Mouse (Mus musculus): ENCODE measurements around the gene P4ha2. TPM values are rescaled to one million over a fixed set of nuclear protein-coding genes. Genes with fewer than 3 reads are reported as not detected.

The P4ha2 gene
- total RNA-seq, 2 experiments from 2014 or later: 0.15 to 0.21 TPM

DNA sequence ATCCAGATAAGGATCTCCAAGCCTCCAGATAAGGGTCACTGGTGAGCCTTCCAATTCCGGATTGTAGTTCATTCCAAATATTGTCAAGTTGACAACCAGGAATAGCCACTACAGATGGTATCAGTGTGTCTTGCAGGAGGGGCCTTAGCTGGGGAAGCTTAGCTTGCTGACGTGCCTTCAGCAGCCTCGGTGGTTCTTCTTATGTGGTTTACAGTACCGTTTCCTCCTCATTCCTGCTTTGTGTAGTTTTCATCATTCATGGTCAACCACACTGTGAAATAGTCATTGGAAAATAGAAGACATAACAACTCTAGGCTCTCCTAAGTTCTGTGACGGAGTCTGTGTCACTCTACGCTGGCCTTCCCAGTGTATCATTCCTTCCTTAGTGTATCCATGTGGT, 5.1 kb downstream of the P4ha2 start:
- no peak for ATAC-seq (replicated peaks; ENCODE audit: poor library complexity)

GRCm38 (mm10) chr11:54106676-54107075, 6.8 kb downstream of the P4ha2 start:
- no peak for ATAC-seq (replicated peaks; ENCODE audit: poor library complexity)

GRCm38 (mm10) chr11:54107239-54107638, 7.3 kb downstream of the P4ha2 start:
- ATAC-seq (replicated peaks; ENCODE audit: poor library complexity): no peak

- no peak for ATAC-seq (replicated peaks; ENCODE audit: poor library complexity)
Observed at GRCm38 (mm10) chr11:54108131-54108530, 8.2 kb downstream of the P4ha2 start.

- no peak for ATAC-seq (replicated peaks; ENCODE audit: poor library complexity)
Observed at GRCm38 (mm10) chr11:54108894-54109293, 9.0 kb downstream of the P4ha2 start.

GRCm38 (mm10) chr11:54111291-54111690, 11.4 kb downstream of the P4ha2 start:
- no peak for ATAC-seq (replicated peaks; ENCODE audit: poor library complexity)

GRCm38 (mm10) chr11:54111976-54112741, 12.3 kb downstream of the P4ha2 start:
- no peak for ATAC-seq (replicated peaks; ENCODE audit: poor library complexity)

DNA sequence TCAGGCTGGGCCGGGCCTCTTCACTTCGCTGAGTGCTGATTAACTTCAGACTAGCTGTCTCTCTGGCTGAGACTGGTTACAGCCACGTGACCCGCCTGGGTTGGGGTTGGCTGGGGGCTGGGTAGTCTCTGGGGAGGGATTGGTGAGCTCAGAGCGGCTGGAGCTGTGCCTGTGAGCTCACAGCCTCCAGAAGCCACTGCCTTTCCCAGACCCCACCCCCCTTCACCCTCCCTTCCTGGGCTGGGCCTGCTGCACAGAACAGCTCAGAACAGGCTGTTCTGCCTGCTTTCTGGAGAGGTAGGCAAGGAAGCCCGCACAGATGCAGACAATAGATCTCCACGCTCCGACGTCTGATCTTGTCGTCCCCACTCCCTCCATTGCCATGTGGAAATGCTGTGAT, 13.0 kb downstream of the P4ha2 start:
- ATAC-seq (replicated peaks; ENCODE audit: poor library complexity): peak; percentile 91

- ATAC-seq (replicated peaks; ENCODE audit: poor library complexity): no peak
Observed at GRCm38 (mm10) chr11:54113352-54113751, 13.5 kb downstream of the P4ha2 start.

- no peak for ATAC-seq (replicated peaks; ENCODE audit: poor library complexity)
Observed at GRCm38 (mm10) chr11:54114746-54115145, 14.9 kb downstream of the P4ha2 start.

DNA sequence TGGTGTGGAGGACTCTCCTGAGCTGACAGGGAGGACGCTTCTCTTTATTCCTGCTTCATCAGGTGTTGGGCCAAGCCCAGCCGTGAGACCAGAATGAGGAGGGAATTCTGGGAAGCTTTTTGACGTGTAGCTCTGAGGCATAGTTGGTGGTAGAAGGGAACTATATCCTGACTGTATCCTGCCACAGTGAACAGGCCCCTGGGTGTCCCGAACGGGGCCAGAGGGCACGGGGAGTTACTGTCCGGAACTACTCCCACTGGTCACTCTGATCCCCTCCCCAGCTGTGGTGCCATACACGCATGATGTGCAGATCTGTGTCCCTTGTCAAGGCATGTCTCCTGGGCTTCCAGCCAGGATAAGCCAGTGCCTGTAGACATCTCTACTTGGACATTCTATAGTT, 15.4 kb downstream of the P4ha2 start:
- no peak for ATAC-seq (replicated peaks; ENCODE audit: poor library complexity)

GRCm38 (mm10) chr11:54115911-54116310, 16.0 kb downstream of the P4ha2 start:
- no peak for ATAC-seq (replicated peaks; ENCODE audit: poor library complexity)

- ATAC-seq (replicated peaks; ENCODE audit: poor library complexity): no peak
Observed at GRCm38 (mm10) chr11:54116406-54116805, 16.5 kb downstream of the P4ha2 start.

GRCm38 (mm10) chr11:54117096-54117495, 17.2 kb downstream of the P4ha2 start:
- no peak for ATAC-seq (replicated peaks; ENCODE audit: poor library complexity)

- no peak for ATAC-seq (replicated peaks; ENCODE audit: poor library complexity)
Observed at GRCm38 (mm10) chr11:54119126-54119525, 19.2 kb downstream of the P4ha2 start.

- peak; percentile 35; the same call in 1 of the 2 replicates for ATAC-seq (replicated peaks; ENCODE audit: poor library complexity)
Observed at GRCm38 (mm10) chr11:54119740-54120360, 20.0 kb downstream of the P4ha2 start.

GRCm38 (mm10) chr11:54122416-54123264, 22.7 kb downstream of the P4ha2 start:
- peak; percentile 68 for ATAC-seq (replicated peaks; ENCODE audit: poor library complexity)

- no peak for ATAC-seq (replicated peaks; ENCODE audit: poor library complexity)
Observed at GRCm38 (mm10) chr11:54125982-54126648, 26.2 kb downstream of the P4ha2 start.

- peak; percentile 74 for ATAC-seq (replicated peaks; ENCODE audit: poor library complexity)
Observed at GRCm38 (mm10) chr11:54126654-54127374, 26.9 kb downstream of the P4ha2 start.

DNA sequence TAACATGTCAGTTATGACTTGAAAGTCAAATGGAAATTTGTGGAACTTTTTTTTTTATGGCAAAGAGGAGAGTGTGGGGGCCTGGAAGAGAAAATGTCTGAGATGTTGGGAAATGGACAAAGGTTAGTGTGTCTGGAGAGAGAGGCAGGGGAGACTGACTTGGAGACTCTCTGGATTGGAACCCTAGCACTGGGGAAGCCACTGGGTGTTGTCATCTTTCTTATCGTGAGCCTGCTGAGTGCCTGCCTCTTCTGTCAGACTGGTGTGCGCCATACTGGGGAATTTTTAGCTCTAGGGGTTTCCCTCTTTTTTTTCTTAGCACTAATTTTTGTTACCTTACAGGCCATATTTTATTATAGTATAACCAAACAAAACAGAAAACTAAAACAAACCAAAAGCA, 27.5 kb downstream of the P4ha2 start:
- no peak for ATAC-seq (replicated peaks; ENCODE audit: poor library complexity)
